Mouse (Mus musculus) stomach, embryonic 16.5 days (tissue): ENCODE measurements around the gene Tm9sf2. TPM values are rescaled to one million over a fixed set of nuclear protein-coding genes. Genes with fewer than 3 reads are reported as not detected.
"Not testable (repeated sequence)": the region's sequence is repeated elsewhere in the genome, so short reads cannot be mapped to it uniquely, and the experiment has no call there.

Experiments
- ATAC-seq: fragments of 200-750 bp; cut with Nextera tagmentation; 2 replicates; pipeline ENCODE4 v1.8.0; 2017; ENCODE audit warnings: moderate number of reproducible peaks, moderate TSS enrichment; ENCODE audit not compliant: insufficient read depth, low FRiP score
- H3K27ac ChIP-seq: fragments of 300-500 bp; sonication (generic); 2 replicates; pipeline ENCODE4 v1.5.1; 2014; ENCODE audit warnings: low read length
- H3K27me3 ChIP-seq: fragments of 300-500 bp; sonication (generic); 2 replicates; pipeline ENCODE4 v1.6.1; 2014; ENCODE audit warnings: low read length, control low read depth, mixed read lengths; ENCODE audit not compliant: control insufficient read depth, insufficient read depth
- H3K36me3 ChIP-seq: fragments of 300-500 bp; sonication (generic); 2 replicates; pipeline ENCODE4 v1.6.1; 2014; ENCODE audit warnings: low read length; ENCODE audit not compliant: control insufficient read depth, insufficient read depth
- H3K4me1 ChIP-seq: fragments of 300-500 bp; sonication (generic); 2 replicates; pipeline ENCODE4 v1.6.1; 2014; ENCODE audit warnings: low read length, control low read depth, mixed read lengths; ENCODE audit not compliant: control insufficient read depth, insufficient read depth
- H3K4me2 ChIP-seq: fragments of 300-500 bp; sonication (generic); 2 replicates; pipeline ENCODE4 v1.6.1; 2014; ENCODE audit warnings: low read depth, low read length, mixed read lengths
- H3K4me3 ChIP-seq: fragments of 300-500 bp; sonication (generic); replicated peaks from 2 replicates; pipeline ENCODE4 v1.5.1; 2014; ENCODE audit warnings: mild to moderate bottlenecking, low read length
- H3K9ac ChIP-seq: fragments of 300-500 bp; sonication (generic); 2 replicates; pipeline ENCODE4 v1.6.1; 2014; ENCODE audit warnings: low read length
- H3K9me3 ChIP-seq: fragments of 300-500 bp; sonication (generic); replicated peaks from 2 replicates; pipeline ENCODE4 v1.6.1; 2016; ENCODE audit warnings: low read length, control low read depth; ENCODE audit not compliant: control insufficient read depth
- WGBS: fragments of 180-500 bp; shearing (Covaris S2); extraction: QIAGEN DNeasy Blood & Tissue Kit; methylation state at CpG from one replicate; pipeline ENCODE4 v1.1.7; 2014; 5-methylcytosine and 5-hydroxymethylcytosine counted together
- polyA plus RNA-seq: library from polyadenylated mRNA; unstranded; fragments of >200 nt; fragmentation: Nextera tagmentation; extraction: Ambion mirVana; gene quantifications from 2 replicates; pipeline ENCODE4 v1.2.1, GENCODE M21; 2015

Tm9sf2 gene
- polyA plus RNA-seq, 1 experiment from 2014 or later: 209 TPM

DNA sequence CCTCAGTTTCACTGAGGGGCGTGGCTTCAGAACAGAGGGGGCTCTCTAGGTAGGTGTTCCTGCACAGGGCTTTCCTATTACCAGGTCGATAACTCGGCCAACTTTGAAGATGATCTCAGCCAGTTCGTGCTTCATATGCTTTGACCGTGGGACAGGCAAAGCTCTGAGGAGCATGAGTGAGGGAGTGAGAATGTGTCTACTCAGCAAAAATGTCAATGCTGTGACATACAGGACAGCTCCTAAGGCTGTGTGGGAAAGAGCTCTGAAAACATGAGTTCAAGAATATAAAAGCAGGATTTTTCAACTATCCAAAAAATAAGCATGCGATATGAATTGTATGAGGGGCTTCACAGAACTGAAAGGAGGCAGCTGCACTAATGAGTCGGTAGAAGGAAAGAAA, 23.3 kb upstream of the Tm9sf2 start:
- H3K4me3 ChIP-seq: no peak overlapping the region
- 76% methylated on average over 7 of the region's 7 CpGs for WGBS
- no peak for ATAC-seq
- peaks cover 5% of the 10 kb centered on the region; the same call in 1 of the 2 replicates for H3K9me3 ChIP-seq
- no peak overlapping the region for H3K4me2 ChIP-seq
- no peak overlapping the region for H3K9ac ChIP-seq
- H3K4me1 ChIP-seq: no peaks in the 10 kb centered on the region
- no peaks in the 10 kb centered on the region for H3K36me3 ChIP-seq
- H3K27ac ChIP-seq: no peak overlapping the region
- no peaks in the 10 kb centered on the region for H3K27me3 ChIP-seq

GRCm38 (mm10) chr14:122087956-122088355, 18.9 kb upstream of the Tm9sf2 start:
- 79% methylated on average over 5 of the region's 5 CpGs for WGBS
- Histone ChIP-seq H3K4me3 (no peak overlapping the region), H3K36me3 (no peaks in the 10 kb centered on the region), H3K9me3 (peaks cover 5% of the 10 kb centered on the region; the same call in 1 of the 2 replicates), H3K4me2 (no peak overlapping the region), H3K27me3 (no peaks in the 10 kb centered on the region), H3K27ac (no peak overlapping the region), H3K9ac (no peak overlapping the region), H3K4me1 (no peaks in the 10 kb centered on the region)
- ATAC-seq: no peak

GRCm38 (mm10) chr14:122092363-122092762, 14.5 kb upstream of the Tm9sf2 start:
- H3K4me3 ChIP-seq: no peak overlapping the region
- 63% methylated on average over 4 of the region's 4 CpGs for WGBS
- no peaks in the 10 kb centered on the region; the same call in 1 of the 2 replicates for H3K9me3 ChIP-seq
- no peak overlapping the region for H3K9ac ChIP-seq
- no peak overlapping the region for H3K4me2 ChIP-seq
- no peaks in the 10 kb centered on the region for H3K4me1 ChIP-seq
- H3K36me3 ChIP-seq: no peaks in the 10 kb centered on the region
- no peaks in the 10 kb centered on the region for H3K27me3 ChIP-seq
- no peak for ATAC-seq
- H3K27ac ChIP-seq: no peak overlapping the region

GRCm38 (mm10) chr14:122096331-122096730, 10.5 kb upstream of the Tm9sf2 start:
- Histone ChIP-seq H3K9ac (no peak overlapping the region), H3K27me3 (no peaks in the 10 kb centered on the region), H3K9me3 (no peaks in the 10 kb centered on the region; the same call in 1 of the 2 replicates), H3K4me3 (no peak overlapping the region), H3K36me3 (no peaks in the 10 kb centered on the region), H3K27ac (no peak overlapping the region), H3K4me2 (no peak overlapping the region), H3K4me1 (no peaks in the 10 kb centered on the region)
- 95% methylated on average over 11 of the region's 11 CpGs for WGBS
- ATAC-seq: no peak

DNA sequence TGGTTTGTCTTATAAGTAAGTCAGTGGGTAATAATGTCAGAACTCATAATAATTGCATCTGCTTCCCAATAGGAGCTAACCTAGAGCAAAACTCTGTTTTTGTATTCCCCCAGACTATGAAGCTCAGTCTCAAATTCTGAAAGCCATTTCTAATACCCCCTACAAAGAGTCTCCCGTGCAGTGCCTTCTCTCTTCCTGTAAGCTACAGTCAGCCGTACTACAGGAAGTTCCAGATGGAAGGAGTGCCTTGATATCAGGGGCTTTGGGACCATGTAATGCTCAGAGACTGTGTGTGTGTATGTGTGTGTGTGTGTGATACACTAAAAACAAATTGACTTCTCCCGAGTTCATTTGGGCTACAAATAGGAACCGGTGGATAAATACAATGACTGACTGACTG, 7.3 kb upstream of the Tm9sf2 start:
- Histone ChIP-seq H3K9me3 (no peaks in the 10 kb centered on the region; the same call in 1 of the 2 replicates), H3K4me1 (no peaks in the 10 kb centered on the region), H3K4me2 (no peak overlapping the region), H3K27ac (no peak overlapping the region), H3K27me3 (no peaks in the 10 kb centered on the region), H3K9ac (no peak overlapping the region), H3K4me3 (no peak overlapping the region), H3K36me3 (no peaks in the 10 kb centered on the region)
- no peak for ATAC-seq
- WGBS: 83% methylated on average over 4 of the region's 4 CpGs

DNA sequence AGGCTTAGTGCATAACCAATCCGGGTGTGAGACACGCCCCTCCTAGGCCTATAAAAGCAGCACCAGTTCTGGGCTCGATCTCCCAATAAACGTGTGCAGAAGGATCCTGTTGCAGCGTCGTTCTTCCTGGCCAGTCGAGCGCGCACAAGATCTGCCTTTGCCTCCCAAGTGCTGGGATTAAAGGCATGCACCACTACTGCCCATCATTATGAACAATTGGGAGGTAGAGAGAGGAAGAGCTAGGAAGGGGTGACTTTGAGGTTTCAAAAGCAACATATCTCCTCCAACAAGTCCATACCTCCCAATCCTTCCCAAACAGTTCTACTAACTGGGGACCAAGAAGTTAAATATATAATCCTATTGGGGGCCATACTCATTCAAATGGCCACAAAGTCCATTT, 4.9 kb upstream of the Tm9sf2 start:
- not testable (repeated sequence) for H3K27ac ChIP-seq, H3K36me3 ChIP-seq, H3K4me2 ChIP-seq, ATAC-seq, H3K4me3 ChIP-seq, H3K4me1 ChIP-seq, H3K9ac ChIP-seq, H3K27me3 ChIP-seq, H3K9me3 ChIP-seq
- 90% methylated on average over 8 of the region's 9 CpGs for WGBS

- H3K36me3 ChIP-seq: no peaks in the 10 kb centered on the region
- H3K27ac ChIP-seq: peak overlapping the region; percentile 99
- H3K27me3 ChIP-seq: no peaks in the 10 kb centered on the region
- peak overlapping the region; percentile 77 for H3K9ac ChIP-seq
- H3K4me2 ChIP-seq: peak overlapping the region; percentile 92
- ATAC-seq: peak; percentile 95
- no peaks in the 10 kb centered on the region for H3K9me3 ChIP-seq
- peaks cover 25% of the 10 kb centered on the region for H3K4me1 ChIP-seq
- peak overlapping the region; percentile 80 for H3K4me3 ChIP-seq
- WGBS: under 1% methylated on average over 24 of the region's 24 CpGs
These were observed 2.0 kb upstream of the Tm9sf2 start for GRCm38 (mm10) chr14:122104881-122105280.

- 52% methylated on average over 16 of the region's 16 CpGs for WGBS
These were observed 1.2 kb upstream of the Tm9sf2 start for GRCm38 (mm10) chr14:122105391-122106285.

GRCm38 (mm10) chr14:122107481-122108214, 810 bp downstream of the Tm9sf2 start:
- peak overlapping the region; percentile 97 for H3K27ac ChIP-seq
- peak overlapping the region; percentile 80 for H3K4me2 ChIP-seq
- ATAC-seq: 0 out of 2 replicates have a peak, but pooled peaks have one; percentile 4
- H3K4me1 ChIP-seq: peaks cover 28% of the 10 kb centered on the region
- no peaks in the 10 kb centered on the region for H3K27me3 ChIP-seq
- H3K9ac ChIP-seq: peak overlapping the region; percentile 93
- H3K36me3 ChIP-seq: no peaks in the 10 kb centered on the region
- H3K9me3 ChIP-seq: no peaks in the 10 kb centered on the region
- H3K4me3 ChIP-seq: peak overlapping the region; percentile 80
- WGBS: 3% methylated on average over 44 of the region's 44 CpGs

More at GRCm38 (mm10) chr14:122105391-122106285, 1.2 kb upstream of the Tm9sf2 start:
- Histone ChIP-seq H3K4me2 (peak overlapping the region; percentile 92), H3K27me3 (no peaks in the 10 kb centered on the region), H3K9me3 (no peaks in the 10 kb centered on the region), H3K27ac (peak overlapping the region; percentile 99), H3K4me1 (peaks cover 25% of the 10 kb centered on the region), H3K9ac (peak overlapping the region; percentile 77), H3K36me3 (no peaks in the 10 kb centered on the region), H3K4me3 (peak overlapping the region; percentile 80)
- ATAC-seq: no peak
